ENCODE assay signal across 18 mouse cellular contexts in genomic region chr19:38002816-38003215, GRCm38 (mm10).
"Had no signal": no experiment of that assay in that cellular context is flagged by ENCODE, and none has a peak within 500 bp of the region (broad histone marks: within the 10 kb centered on the region; RNA-seq: fewer than 3 reads in every experiment).

No protein-coding gene starts in this region.

- H3K4me2 ChIP-seq: lung, embryonic 14.5 days; midbrain, embryonic 12.5 days; neural tube, embryonic 12.5 days had no signal

- H3K36me3 ChIP-seq: midbrain, embryonic 10.5 days; midbrain, embryonic 12.5 days; neural tube, embryonic 12.5 days had no signal

- H3K4me3 ChIP-seq: midbrain, embryonic 10.5 days; midbrain, embryonic 12.5 days; myocyte; neural tube, embryonic 12.5 days had no signal

- H3K27ac ChIP-seq: liver, embryonic 14.5 days; midbrain, embryonic 10.5 days; midbrain, embryonic 12.5 days; neural tube, embryonic 12.5 days had no signal

- DNase-seq: lung, embryonic 14.5 days; lung, postnatal 10 days; lung, postnatal 4 days; midbrain, embryonic 14.5 days; retina, postnatal 1 day; right cerebral cortex, adult 18-20 months; right cerebral cortex, postnatal 25 days; right cerebral cortex, postnatal 4 days; spleen, adult 18-20 months; thymus, adult 18-20 months; thymus, postnatal 14 days; thymus, postnatal 36 days had no signal

- ATAC-seq: midbrain, embryonic 16.5 days had no signal

- H3K9ac ChIP-seq: liver, embryonic 14.5 days; lung, embryonic 14.5 days; midbrain, embryonic 12.5 days; neural tube, embryonic 12.5 days had no signal

- H3K27me3 ChIP-seq: midbrain, embryonic 12.5 days; neural tube, embryonic 12.5 days had no signal

- H3K9me3 ChIP-seq: midbrain, embryonic 10.5 days; midbrain, embryonic 12.5 days; neural tube, embryonic 12.5 days had no signal

- H3K4me1 ChIP-seq: midbrain, embryonic 12.5 days; neural tube, embryonic 12.5 days had no signal
